Mouse (Mus musculus) hindbrain, embryonic 16.5 days (tissue): ENCODE data around the gene Accsl. TPM values are rescaled to one million over a fixed set of nuclear protein-coding genes. Genes with fewer than 3 reads are reported as not detected.

Experiments
- ATAC-seq: fragments of 200-750 bp; cut with Nextera tagmentation; 2 replicates; pipeline ENCODE4 v1.8.0; 2017; ENCODE audit warnings: moderate TSS enrichment, moderate library complexity
- H3K27ac ChIP-seq: fragments of 300-500 bp; sonication (generic); 2 replicates; pipeline ENCODE4 v1.5.1; 2014; ENCODE audit warnings: low read depth, mild to moderate bottlenecking, control low read depth, low read length, moderate library complexity
- H3K27me3 ChIP-seq: fragments of 300-500 bp; sonication (generic); replicated peaks from 2 replicates; pipeline ENCODE4 v1.6.1; 2014; ENCODE audit warnings: low read length; ENCODE audit not compliant: control insufficient read depth, insufficient read depth
- H3K36me3 ChIP-seq: fragments of 300-500 bp; sonication (generic); 2 replicates; pipeline ENCODE4 v1.6.1; 2014; ENCODE audit warnings: mild to moderate bottlenecking, low read length, moderate library complexity, mixed read lengths; ENCODE audit not compliant: control insufficient read depth, insufficient read depth
- H3K4me1 ChIP-seq: fragments of 300-500 bp; sonication (generic); 2 replicates; pipeline ENCODE4 v1.6.1; 2014; ENCODE audit warnings: low read depth, low read length; ENCODE audit not compliant: control insufficient read depth, insufficient read depth
- H3K4me2 ChIP-seq: fragments of 300-500 bp; sonication (generic); 2 replicates; pipeline ENCODE4 v1.6.1; 2014; ENCODE audit warnings: mild to moderate bottlenecking, low read length, control low read depth, moderate library complexity
- H3K4me3 ChIP-seq: fragments of 300-500 bp; sonication (generic); 2 replicates; pipeline ENCODE4 v1.5.1; 2014; ENCODE audit warnings: mild to moderate bottlenecking, low read length, control low read depth, moderate library complexity
- H3K9ac ChIP-seq: fragments of 300-500 bp; sonication (generic); 2 replicates; pipeline ENCODE4 v1.6.1; 2014; ENCODE audit warnings: low read depth, mild to moderate bottlenecking, control low read depth, low read length, moderate library complexity
- H3K9me3 ChIP-seq: fragments of 300-500 bp; sonication (generic); 2 replicates; pipeline ENCODE4 v1.6.1; 2014; ENCODE audit warnings: mild to moderate bottlenecking, low read length, moderate library complexity; ENCODE audit not compliant: control insufficient read depth
- WGBS: fragments of 180-500 bp; shearing (Covaris S2); extraction: QIAGEN DNeasy Blood & Tissue Kit; methylation state at CpG from one replicate; pipeline ENCODE4 v1.1.7; 2014; 5-methylcytosine and 5-hydroxymethylcytosine counted together
- polyA plus RNA-seq: library from polyadenylated mRNA; unstranded; fragments of >200 nt; fragmentation: Nextera tagmentation; extraction: Ambion mirVana; gene quantifications from 2 replicates; pipeline ENCODE4 v1.2.1, GENCODE M21; 2015

Accsl gene
- polyA plus RNA-seq, 1 experiment from 2014 or later, result 0.40 TPM

DNA sequence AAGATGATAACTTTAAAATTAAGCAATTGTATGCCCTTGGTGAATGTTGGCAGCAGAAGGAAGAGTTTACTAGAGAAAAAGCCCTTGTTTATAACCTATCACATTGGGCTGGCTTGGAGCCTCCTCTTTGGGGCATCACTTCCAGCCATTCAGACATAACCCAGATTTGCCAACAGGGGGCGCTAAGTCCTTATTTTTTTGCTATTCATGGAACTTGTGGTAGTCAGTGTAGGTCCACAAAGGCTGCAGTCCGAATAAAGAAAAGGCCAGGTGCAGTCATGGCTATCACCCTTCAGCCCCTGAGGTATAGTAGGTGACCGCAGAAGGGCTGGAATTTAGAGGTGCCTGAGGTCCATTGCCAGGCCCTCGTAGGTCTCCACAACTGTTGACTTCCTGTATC lies 1.9 kb upstream of the Accsl start:
- no peak overlapping the region for H3K4me2 ChIP-seq
- no peaks in the 10 kb centered on the region for H3K9me3 ChIP-seq
- no peaks in the 10 kb centered on the region for H3K36me3 ChIP-seq
- 38% methylated on average over 4 of the region's 4 CpGs for WGBS
- no peak overlapping the region for H3K27ac ChIP-seq
- H3K27me3 ChIP-seq, result no peaks in the 10 kb centered on the region
- H3K9ac ChIP-seq, result no peak overlapping the region
- H3K4me1 ChIP-seq, result peaks cover 9% of the 10 kb centered on the region
- ATAC-seq, result peak; percentile 43; the same call in 1 of the 2 replicates
- no peak overlapping the region for H3K4me3 ChIP-seq

DNA sequence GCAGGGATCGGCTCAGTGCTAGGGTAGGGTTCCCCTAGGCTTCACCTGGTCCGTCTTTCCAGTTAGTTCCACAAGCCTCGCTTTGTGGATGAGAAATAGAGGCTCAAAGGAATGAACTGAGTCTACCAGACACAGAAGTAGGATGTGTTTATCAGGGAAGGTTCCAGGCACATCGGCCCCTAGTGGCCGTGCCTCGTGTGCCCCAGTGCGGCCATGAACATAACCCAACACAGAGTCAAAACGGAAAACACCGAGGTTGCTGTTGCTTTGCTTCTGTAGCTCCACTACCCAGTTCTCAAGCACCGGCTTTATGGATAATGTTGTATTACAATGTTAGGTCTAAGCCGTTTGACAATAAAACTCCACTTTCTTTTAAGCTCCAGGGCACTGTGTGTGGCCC lies 391 bp downstream of the Accsl start:
- ATAC-seq, result no peak
- Histone ChIP-seq H3K27ac (no peak overlapping the region), H3K9me3 (no peaks in the 10 kb centered on the region), H3K4me2 (no peak overlapping the region), H3K4me1 (peaks cover 2% of the 10 kb centered on the region), H3K27me3 (no peaks in the 10 kb centered on the region), H3K4me3 (no peak overlapping the region), H3K9ac (no peak overlapping the region), H3K36me3 (no peaks in the 10 kb centered on the region)
- 89% methylated on average over 11 of the region's 11 CpGs for WGBS

DNA sequence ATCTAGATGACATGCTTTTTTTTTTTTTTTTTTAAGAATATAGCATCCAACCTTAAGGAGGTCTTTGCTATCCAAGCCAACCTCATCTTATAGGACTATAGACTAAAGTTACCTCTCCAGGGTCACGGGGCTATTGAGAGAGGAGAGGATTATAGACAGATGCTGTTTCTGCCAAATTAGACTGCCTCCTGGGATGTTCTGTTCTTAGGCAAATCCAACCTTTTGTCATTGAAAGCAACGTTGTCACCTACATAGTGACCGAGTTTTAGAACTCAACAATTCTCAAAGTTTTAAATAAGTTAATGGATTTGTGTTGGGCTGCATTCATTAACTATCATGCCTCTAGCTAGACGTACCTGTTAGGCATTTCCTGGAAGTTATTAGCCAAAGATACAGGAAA lies 5.7 kb downstream of the Accsl start:
- Histone ChIP-seq H3K9me3 (no peaks in the 10 kb centered on the region), H3K4me3 (no peak overlapping the region), H3K9ac (no peak overlapping the region), H3K4me2 (no peak overlapping the region), H3K4me1 (no peaks in the 10 kb centered on the region), H3K27me3 (no peaks in the 10 kb centered on the region), H3K27ac (no peak overlapping the region), H3K36me3 (no peaks in the 10 kb centered on the region)
- no peak for ATAC-seq
- 70% methylated on average over 4 of the region's 4 CpGs for WGBS

DNA sequence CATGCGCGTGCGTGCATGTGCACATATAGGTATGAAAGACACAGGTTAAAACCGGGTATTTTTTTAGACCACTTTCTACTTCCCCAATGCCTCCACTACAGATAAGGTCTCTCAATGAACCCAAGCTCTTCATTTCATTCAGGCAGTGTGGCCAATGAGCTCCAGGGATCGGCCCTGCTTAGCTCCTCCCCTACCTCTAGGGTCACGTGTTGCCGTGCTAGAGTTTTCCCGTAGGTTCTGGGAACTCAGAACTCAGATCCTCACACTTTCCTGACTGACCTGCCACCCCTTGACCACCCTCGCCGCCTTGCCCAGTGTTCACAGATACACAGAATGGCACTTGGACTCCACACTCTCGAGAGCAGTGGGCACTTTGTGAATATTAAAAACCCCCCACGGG lies 10.1 kb downstream of the Accsl start:
- Histone ChIP-seq H3K9me3 (no peaks in the 10 kb centered on the region), H3K27me3 (no peaks in the 10 kb centered on the region), H3K4me1 (no peaks in the 10 kb centered on the region), H3K4me3 (no peak overlapping the region), H3K9ac (no peak overlapping the region), H3K4me2 (no peak overlapping the region), H3K27ac (no peak overlapping the region), H3K36me3 (no peaks in the 10 kb centered on the region)
- no peak for ATAC-seq
- 77% methylated on average over 12 of the region's 12 CpGs for WGBS

DNA sequence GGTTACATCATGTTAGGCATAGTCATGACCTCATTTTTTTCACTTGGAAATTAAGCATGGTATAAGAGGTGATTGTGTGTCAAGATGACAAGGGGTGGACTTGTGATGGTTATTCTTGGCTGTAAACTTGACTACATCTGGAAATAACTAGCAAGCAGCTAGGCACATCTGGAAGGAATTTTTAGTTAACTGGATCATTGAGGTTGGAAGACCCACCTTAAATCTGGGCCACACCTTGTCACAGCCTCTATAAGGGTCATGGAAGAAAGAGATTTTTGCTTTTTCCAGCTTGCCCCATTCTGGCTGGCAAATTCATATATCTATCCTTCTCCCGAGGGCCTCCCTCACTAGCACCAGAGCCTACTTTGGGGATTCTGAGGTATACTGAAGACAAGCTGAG lies 17.7 kb downstream of the Accsl start:
- H3K27me3 ChIP-seq, result no peaks in the 10 kb centered on the region
- H3K36me3 ChIP-seq, result no peaks in the 10 kb centered on the region
- H3K27ac ChIP-seq, result no peak overlapping the region
- no peaks in the 10 kb centered on the region for H3K9me3 ChIP-seq
- H3K4me2 ChIP-seq, result no peak overlapping the region
- 90% methylated on average over 1 of the region's 1 CpGs for WGBS
- H3K9ac ChIP-seq, result no peak overlapping the region
- no peak overlapping the region for H3K4me3 ChIP-seq
- ATAC-seq, result no peak
- H3K4me1 ChIP-seq, result peaks cover 12% of the 10 kb centered on the region

DNA sequence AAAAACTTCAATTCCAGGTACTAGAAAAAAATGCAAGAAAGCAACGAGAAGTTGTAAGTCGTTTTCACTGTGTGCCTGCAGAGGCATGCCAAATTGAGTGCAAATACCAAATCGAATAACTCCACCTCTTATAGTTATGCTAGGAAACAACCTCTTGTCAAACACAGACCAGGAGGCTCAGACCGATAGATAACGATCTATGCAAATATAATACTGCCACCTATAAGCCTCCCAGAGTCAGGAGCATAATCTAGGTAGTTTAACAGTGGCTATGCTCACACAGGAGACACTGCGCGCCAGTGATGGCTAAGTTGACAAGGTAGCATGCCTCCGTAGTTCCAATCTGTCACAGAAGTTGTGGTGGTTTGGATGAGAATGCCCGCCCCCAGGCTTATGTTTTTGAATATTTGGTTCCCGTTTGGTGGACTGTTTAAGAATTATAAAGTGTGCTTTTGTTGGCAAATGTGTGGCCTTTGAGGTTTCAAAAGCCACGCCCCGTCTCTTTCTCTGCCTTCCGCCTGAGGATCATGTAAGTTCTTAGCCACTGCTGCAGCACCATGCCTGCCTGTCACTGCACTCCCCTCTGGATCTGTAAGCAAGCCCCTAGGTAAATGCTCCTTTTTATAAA lies 18.5 kb downstream of the Accsl start:
- Histone ChIP-seq H3K27me3 (no peaks in the 10 kb centered on the region), H3K4me2 (peak overlapping the region; percentile 60), H3K9me3 (no peaks in the 10 kb centered on the region), H3K9ac (no peak overlapping the region), H3K36me3 (no peaks in the 10 kb centered on the region), H3K4me3 (peak overlapping the region; percentile 70; the same call in 1 of the 2 replicates), H3K27ac (no peak overlapping the region), H3K4me1 (peaks cover 12% of the 10 kb centered on the region)
- WGBS, result 47% methylated on average over 13 of the region's 13 CpGs
- no peak for ATAC-seq

DNA sequence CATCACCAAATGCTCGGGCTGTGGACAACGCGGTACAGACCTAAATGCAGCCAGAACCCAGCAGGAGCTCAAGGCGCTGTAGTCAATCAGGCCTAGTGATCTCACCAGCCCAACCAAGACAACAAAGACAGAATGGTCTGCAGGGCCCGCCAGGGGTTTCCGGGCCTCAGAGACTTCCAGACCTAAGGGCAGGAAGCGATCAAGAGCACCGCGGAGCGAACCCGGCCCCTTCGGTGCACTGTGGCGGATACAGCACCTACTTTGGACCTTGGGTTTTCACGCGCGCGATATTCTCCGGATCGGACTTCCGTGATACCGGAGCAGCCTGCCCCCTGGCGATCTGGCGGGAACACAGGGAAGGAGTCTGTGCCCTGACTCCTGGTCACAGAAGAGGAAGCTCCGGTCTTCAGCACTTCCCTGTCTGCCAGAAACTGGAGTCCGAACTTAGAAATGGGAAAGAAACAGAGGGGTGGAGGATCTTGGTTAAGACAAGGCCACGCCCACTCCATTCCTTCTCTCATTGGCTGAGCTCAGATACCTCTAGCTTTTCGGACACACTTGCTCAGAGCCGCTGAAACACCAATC lies 19.4 kb downstream of the Accsl start, which contains the start of gene Accs:
TSS of gene Accs (minus strand) at position 439 of the 585 bp plus-strand sequence.
- Histone ChIP-seq H3K9ac (peak within 1 kb of the TSS; percentile 87), H3K4me3 (peak within 1 kb of the TSS; percentile 70), H3K9me3 (no peaks in the 10 kb centered on the region), H3K4me2 (peak within 1 kb of the TSS; percentile 60), H3K27ac (peak within 1 kb of the TSS; percentile 87), H3K36me3 (no peaks in the 10 kb centered on the region), H3K4me1 (peaks cover 12% of the 10 kb centered on the region), H3K27me3 (no peaks in the 10 kb centered on the region)
- WGBS, result 1% methylated on average over 28 of the region's 28 CpGs
- ATAC-seq, result peak; percentile 90

DNA sequence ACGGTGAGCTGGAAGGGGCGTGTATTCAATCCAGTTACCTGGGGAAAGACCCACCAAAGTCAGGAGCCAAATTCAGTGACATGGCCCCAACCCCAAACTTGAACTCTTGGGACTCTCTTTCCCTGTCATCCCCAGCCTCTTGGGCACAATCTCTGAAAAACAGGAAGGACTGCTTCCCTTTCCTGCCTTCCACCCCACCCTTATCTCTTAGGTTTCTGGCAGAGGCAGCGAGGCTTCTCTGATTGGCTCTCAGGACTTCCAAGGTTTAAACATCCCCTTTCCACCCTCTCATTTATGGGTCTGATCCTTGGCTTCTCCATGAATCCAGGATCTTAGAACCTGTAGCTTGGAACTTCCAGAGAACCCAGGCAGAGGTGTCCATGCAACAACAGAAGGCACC lies 27.6 kb downstream of the Accsl start:
- Histone ChIP-seq H3K27ac (no peak overlapping the region), H3K4me2 (no peak overlapping the region), H3K36me3 (peaks cover 16% of the 10 kb centered on the region; the same call in 1 of the 2 replicates), H3K27me3 (no peaks in the 10 kb centered on the region), H3K9ac (no peak overlapping the region), H3K9me3 (no peaks in the 10 kb centered on the region), H3K4me1 (no peaks in the 10 kb centered on the region), H3K4me3 (no peak overlapping the region)
- WGBS, result 94% methylated on average over 3 of the region's 3 CpGs
- no peak for ATAC-seq

DNA sequence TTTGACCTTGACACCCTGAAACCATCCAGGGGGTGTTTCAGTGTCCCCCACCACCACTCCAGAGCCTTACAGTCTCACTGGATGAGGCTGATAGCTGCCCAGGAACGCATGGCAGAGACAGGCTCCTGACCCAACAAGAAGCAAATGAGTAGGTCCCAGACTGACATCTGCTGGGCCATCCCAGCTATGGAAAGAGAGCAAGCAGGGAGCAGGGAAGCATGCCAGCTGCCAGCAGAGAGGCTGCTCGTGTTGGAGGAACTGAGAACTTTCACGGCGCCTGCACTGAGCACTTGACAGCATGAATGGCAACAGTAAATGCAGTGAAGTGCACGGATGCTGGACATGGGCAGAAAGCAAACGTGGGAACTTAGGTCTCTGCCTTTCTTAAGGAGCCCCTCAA lies 28.8 kb downstream of the Accsl start:
- H3K9ac ChIP-seq, result no peak overlapping the region
- WGBS, result 64% methylated on average over 6 of the region's 6 CpGs
- H3K27me3 ChIP-seq, result no peaks in the 10 kb centered on the region
- no peaks in the 10 kb centered on the region for H3K4me1 ChIP-seq
- no peak overlapping the region for H3K4me2 ChIP-seq
- peaks cover 18% of the 10 kb centered on the region; the same call in 1 of the 2 replicates for H3K36me3 ChIP-seq
- H3K4me3 ChIP-seq, result no peak overlapping the region
- no peak for ATAC-seq
- H3K9me3 ChIP-seq, result no peaks in the 10 kb centered on the region
- no peak overlapping the region for H3K27ac ChIP-seq
